Comparison of ENCODE assay signal across 22 mouse cellular contexts in the genomic region with DNA sequence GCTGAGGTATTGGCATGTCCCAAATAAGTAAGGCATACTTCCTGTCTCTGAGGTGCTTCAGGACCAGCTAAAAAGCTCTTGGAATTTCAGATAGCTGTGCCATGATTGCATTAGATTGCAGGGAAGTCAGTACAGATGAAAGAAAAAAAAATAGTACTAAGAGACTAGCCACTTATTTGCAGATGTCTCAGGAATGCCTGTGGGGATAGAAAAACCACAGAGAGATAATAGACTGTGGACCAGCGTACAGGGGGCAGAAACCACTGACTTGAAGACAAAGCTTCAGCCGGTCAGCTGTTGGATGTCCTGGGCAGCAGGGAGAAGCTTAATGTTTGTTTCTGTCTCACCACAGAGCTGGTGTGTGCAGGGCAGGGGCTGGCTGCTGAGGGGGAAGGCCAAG.
"Had no signal": no experiment of that assay in that cellular context is flagged by ENCODE, and none has a peak within 500 bp of the region (broad histone marks: within the 10 kb centered on the region; RNA-seq: fewer than 3 reads in every experiment).

No protein-coding gene starts in this region.

- H3K27ac ChIP-seq: kidney, postnatal 0 days; layer of hippocampus, adult 2 months; limb, embryonic 10.5 days; limb, embryonic 13.5 days; liver, embryonic 12.5 days; liver, embryonic 15.5 days; lung, embryonic 15.5 days; midbrain, embryonic 10.5 days; midbrain, embryonic 13.5 days; stomach, postnatal 0 days had no signal

- H3K4me3 ChIP-seq: layer of hippocampus, adult 2 months; limb, embryonic 10.5 days; limb, embryonic 13.5 days; liver, embryonic 12.5 days; liver, embryonic 15.5 days; lung, embryonic 15.5 days; megakaryocyte, embryonic 14.5 days; midbrain, embryonic 10.5 days; midbrain, embryonic 13.5 days had no signal

- H3K4me1 ChIP-seq: limb, embryonic 13.5 days; liver, embryonic 12.5 days; liver, embryonic 15.5 days; megakaryocyte, embryonic 14.5 days; midbrain, embryonic 10.5 days; midbrain, embryonic 13.5 days had no signal

- DNase-seq: kidney, postnatal 25 days; layer of hippocampus, adult 9-11 months; liver; lung, adult 18-20 months; lung, postnatal 10 days; lung, postnatal 36 days; right cerebral cortex, adult 18-20 months; right cerebral cortex, postnatal 14 days; right cerebral cortex, postnatal 4 days; thymus, adult 2 months; thymus, postnatal 25 days had no signal
